Mouse (Mus musculus) stomach, postnatal 0 days (tissue): ENCODE results near the gene Wdr24.

Experiments
- CTCF ChIP-seq: IDR thresholded peaks from 2 replicates; pipeline ENCODE4 v1.5.1; 2016; ENCODE audit warnings: antibody characterized with exemption, low read depth, mild to moderate bottlenecking, moderate library complexity
- EP300 ChIP-seq: optimal IDR thresholded peaks from 2 replicates; pipeline ENCODE3; 2016; ENCODE audit warnings: antibody characterized with exemption

- no peak for TF ChIP-seq EP300
- TF ChIP-seq CTCF = no peak
Measured at GRCm38 (mm10) chr17:25836397-25837075, 13.1 kb downstream of the Wdr24 start.
